Mouse (Mus musculus) embryo, embryonic 11 days (tissue): ENCODE measurements around the gene Mcrip1.
A peak's percentile ranks its signal among the peaks of the same experiment; 100 is the strongest.
"Not testable (repeated sequence)": the region's sequence is repeated elsewhere in the genome, so short reads cannot be mapped to it uniquely, and the experiment has no call there.

Experiments
- DNase-seq: peaks from one replicate; pipeline ENCODE4 v3.0.0-alpha.2; 2015

Mcrip1 gene

GRCm38 (mm10) chr11:120541907-120542306, 7.6 kb downstream of the Mcrip1 start:
- peak; percentile 44 for DNase-seq

DNA sequence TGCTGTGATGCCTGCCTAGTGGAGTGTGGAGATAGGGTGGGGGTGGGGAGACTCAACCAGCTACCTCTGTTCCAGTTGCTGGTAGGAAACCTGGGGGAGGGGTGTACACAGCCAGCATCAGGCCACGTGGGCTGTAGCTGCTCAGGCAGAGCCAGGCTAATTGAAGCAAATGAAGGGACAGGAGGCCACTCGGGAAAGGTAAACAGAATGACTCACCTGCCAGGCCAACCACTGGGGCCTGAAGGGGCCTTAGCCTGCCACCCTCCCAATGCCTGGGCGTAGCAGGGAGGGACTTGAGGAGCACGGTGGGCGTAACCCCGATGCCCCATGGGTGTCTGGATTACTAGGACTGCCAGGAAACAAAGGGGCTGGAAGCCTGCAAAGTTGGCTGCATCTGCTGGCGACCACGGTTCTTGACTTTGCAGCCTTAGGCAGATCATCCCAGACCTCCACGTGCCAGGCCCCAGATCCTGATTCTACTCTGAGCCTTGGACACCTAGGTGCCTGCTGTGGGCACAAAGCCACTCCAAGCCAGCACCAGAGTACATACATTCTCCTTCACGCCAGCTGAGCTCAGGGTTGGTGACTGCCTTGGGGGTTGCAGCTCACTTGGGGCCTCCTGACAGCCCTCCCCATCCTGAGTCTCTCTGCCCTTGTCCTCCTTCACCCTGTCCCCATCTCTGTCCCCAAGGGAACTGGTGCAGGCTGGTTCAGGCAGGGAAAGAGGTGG, 10.1 kb downstream of the Mcrip1 start:
- DNase-seq: peak; percentile 49

DNA sequence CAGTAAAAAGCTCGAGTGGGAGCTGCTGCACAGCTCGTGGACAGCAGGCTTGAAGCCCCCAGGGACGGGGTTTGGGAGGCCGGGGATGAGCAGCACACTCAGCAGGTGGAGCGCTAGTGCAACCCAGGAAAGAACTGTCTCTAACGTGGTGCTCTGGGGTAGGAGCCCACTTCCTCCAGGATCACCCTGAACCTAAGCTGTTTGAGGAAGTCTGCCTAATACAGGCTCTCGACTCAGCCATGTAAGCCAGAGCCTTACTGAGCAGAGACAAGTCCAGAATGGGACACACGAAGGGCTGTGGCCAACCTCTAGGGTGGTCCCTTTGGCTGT, 10.6 kb downstream of the Mcrip1 start:
- DNase-seq: no peak

DNA sequence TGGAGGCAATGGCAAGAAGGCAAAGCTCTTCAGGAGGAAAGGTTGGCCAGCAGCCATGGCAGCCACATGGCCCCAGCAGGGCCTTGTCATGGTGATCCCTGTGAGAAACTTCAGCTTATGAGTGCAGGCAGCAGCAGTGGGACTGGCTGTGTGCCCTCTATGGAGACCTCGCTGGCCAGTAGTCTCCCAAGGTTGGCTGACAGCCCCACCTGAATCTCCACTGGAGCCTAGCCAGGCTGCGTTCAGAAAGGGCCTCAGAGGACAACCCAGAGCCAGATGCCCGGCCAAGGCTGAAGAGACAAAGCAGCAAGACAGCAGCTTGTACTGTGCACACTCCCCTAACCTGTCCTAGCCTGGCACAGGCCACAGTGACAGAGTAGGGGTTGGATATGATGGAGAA, 11.0 kb downstream of the Mcrip1 start:
- no peak for DNase-seq

DNA sequence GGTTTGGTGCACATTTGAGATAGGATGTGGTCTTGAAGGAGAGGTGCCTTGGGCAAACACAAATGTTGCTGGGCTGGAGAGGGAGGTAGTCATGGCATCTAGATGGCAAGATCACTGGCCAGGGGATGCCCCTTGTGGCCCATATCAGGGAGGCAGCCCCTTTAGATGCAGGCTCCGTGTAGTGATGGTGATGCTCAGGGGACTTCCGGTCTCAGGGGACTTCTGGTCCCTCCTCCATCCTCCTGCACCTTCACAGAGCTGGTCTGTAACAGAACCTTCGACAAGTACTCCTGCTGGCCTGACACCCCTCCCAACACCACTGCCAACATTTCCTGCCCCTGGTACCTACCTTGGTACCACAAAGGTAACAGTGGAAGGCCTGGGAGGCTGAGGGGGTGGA, 13.7 kb downstream of the Mcrip1 start:
- no peak for DNase-seq

DNA sequence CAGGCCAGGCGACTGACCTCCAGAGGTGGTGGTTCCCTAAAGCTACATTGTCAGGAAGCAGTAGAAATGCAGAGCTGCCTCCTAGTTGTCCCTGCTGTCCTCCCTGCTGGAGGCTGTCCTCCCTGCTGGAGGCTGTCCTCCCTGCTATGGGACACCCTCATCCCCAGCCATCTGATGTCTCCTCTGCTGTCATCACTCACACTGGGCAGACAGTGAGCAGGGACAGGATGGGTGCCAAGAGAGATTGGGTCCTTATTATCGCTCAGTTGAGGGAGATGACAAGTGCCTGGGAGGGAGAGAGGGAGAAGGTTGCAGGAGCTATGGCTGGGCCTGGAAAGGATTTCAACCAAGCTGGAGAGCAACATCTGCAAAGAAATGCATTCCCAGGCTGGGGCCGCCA, 14.4 kb downstream of the Mcrip1 start:
- no peak for DNase-seq

- no peak for DNase-seq
Measured at GRCm38 (mm10) chr11:120534093-120534492, 15.4 kb downstream of the Mcrip1 start.

- DNase-seq: no peak
Measured at GRCm38 (mm10) chr11:120531646-120532045, 17.9 kb downstream of the Mcrip1 start.

DNA sequence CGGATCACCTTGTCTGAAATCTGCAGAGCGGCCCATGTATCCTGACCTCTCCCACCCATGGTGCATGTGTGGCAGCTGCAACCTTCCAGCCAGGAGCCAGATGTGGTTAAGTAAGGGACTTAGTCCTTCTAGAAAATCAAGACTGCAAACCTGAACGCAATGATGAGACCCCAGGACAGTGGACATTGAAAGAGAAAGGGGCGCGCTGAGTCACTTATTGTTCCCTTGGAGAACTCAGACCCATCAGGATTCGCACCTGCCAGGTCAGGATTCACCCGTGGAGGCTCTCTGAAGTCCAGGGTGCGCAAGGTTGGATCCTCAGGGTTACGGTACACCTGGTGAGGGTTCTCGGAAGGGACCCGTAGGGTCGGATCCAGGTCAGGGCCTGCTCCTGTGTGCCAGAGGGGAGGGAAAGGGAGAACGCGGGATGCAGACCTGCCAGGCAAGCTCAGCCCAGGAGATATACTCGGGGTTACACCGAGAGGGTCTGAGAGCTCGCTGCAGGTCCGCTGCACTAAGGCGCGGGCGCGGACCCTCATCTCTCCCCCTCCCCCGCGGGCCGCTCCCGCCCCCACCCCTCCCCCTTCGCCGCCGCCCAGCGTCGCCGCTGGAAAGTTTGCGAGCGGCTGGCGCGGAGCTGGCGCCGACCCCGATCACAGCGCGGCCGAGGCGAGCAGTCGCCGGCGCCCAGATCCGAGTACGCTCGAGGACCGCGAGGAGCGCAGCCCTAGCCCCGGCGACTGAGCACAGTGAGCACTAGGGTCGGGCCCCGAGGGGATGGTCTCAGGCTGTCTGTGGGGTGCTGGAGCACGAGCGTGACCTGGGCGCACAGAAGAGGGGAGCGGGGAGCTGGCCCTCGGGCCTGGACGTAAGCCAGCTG, 19.2 kb downstream of the Mcrip1 start, which contains the start of gene Gcgr:
Gene Gcgr, plus strand, starts transcription at position 615 of the 880 bp plus-strand sequence.
- peak; percentile 69 for DNase-seq

DNA sequence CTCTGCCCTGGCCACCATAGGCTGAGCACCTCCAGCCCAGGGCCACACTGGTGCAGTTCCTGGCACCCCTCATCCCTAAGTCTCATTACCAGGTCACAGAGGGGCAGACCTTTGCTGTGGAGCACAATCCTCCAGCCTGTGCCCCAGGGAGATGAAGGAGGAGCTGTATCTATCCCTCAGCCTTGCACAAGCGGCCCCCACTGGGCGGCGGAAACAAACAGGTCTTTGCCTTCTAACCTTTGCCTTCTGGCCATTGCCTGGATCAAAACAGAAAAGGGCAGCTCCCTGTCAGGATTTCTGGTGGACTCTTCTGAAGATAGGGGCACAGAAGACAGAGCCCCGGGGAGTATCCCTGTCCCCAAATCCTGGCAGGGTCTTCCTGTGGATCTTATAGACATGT, 20.6 kb downstream of the Mcrip1 start:
- no peak for DNase-seq

- no peak for DNase-seq
Measured at GRCm38 (mm10) chr11:120527690-120528354, 21.7 kb downstream of the Mcrip1 start.

DNA sequence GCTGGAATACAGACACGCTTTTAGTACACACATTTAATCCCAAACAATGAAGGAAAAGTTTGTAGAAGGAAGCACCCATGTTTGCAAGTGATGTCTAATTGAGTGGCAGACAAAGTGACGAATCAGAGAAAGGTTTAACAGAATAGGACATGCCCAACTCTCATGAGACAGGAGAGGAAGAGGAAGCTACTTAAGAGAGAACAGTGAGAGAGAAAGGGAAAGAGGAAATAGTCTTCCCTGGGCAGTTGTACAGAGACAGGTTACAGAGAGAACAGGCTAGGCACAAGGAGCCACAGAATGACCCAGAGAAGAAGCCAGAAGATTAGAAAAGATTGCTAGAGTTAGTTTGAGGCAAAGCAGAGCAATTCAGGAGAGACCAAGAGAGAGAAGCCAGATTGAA, 23.6 kb downstream of the Mcrip1 start:
- DNase-seq: no peak

- no peak for DNase-seq
Measured at GRCm38 (mm10) chr11:120522581-120522980, 26.9 kb downstream of the Mcrip1 start.

GRCm38 (mm10) chr11:120520967-120521540, 28.5 kb downstream of the Mcrip1 start:
- DNase-seq: no peak

GRCm38 (mm10) chr11:120520498-120520897, 29.0 kb downstream of the Mcrip1 start:
- no peak for DNase-seq

DNA sequence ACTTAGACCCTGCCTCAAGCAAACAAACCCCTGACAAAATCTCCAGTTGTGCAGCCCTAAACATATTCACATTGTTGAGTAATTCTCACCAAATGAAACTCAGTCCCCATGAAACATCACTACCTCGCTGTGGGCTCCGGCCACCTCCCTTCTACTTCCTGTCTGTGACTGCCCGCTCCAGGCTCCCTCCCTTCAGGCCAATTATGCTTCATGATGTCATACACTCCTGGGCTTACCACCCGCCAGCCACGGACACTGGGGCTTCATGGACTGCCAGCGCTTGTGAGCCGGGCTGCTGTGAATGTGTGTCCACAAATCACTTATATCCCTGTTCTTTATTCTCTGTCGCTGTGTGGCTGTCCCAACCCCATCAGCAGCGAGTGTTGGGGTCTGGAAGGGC, 29.8 kb downstream of the Mcrip1 start:
- DNase-seq: peak; percentile 50

- DNase-seq: no peak
Measured at GRCm38 (mm10) chr11:120518558-120518957, 31.0 kb downstream of the Mcrip1 start.

DNA sequence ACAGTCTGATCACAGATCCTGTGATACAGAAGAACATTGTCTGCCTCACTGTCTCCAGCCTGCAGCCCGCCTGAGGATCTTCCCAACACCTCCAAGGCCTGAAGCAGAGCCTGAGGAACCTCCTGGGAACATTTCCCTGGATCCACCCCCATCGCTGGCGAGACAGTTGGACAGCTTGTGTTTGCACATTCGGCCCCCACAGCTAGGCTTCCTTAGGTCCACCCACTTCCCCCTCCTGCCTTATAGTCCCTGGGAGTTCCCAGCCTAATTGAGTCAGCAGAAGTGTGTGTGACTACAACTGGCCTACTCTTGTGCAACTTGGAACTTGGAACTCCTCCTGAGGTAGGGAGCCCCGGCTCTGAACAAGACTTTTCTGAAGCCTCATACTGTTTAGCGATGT, 31.5 kb downstream of the Mcrip1 start:
- no peak for DNase-seq

DNA sequence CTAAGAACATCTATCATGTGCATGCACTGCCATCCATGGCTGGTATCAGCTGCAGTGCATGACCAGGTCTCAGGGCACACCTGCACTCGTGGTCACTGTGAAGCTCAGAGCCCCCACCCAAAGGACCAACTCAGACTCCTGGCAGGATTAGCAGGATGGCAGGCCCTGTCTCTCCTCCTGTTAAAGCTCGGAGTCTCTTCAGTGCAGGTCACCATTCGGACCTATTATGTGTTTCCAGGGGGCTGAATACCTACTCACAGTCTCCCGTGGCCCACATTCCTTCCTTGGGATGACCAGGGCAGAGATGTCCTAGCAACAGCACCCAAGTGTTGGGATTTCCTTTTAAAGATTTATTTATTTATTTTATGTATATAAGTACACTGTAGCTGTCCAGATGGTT, 32.4 kb downstream of the Mcrip1 start:
- DNase-seq: no peak

- DNase-seq: peak; percentile 88
Measured at GRCm38 (mm10) chr11:120515611-120516010, 33.9 kb downstream of the Mcrip1 start.

- not testable (repeated sequence) for DNase-seq
Measured at GRCm38 (mm10) chr11:120514262-120514661, 35.3 kb downstream of the Mcrip1 start.

- peak; percentile 60 for DNase-seq
Measured at GRCm38 (mm10) chr11:120512790-120513453, 36.6 kb downstream of the Mcrip1 start.
